Mouse (Mus musculus) inflammation-experienced regulatory T-cells (primary cell): ENCODE measurements around the gene Vma21-ps. TPM values are rescaled to one million over a fixed set of nuclear protein-coding genes. Genes with fewer than 3 reads are reported as not detected.

Experiments
- polyA plus RNA-seq, 2 experiments: library from polyadenylated mRNA; unstranded; fragments of 100-300 nt; shearing (Covaris generic); gene quantifications; one replicate each; pipeline ENCODE4 v1.2.1; 2017

Gene Vma21-ps
- not detected for polyA plus RNA-seq

GRCm38 (mm10) chr4:52497144-52497543, at the start of gene Vma21-ps:
Gene Vma21-ps (minus strand): TSS chr4:52497244.

Other genes starting within 250 kb of the Vma21-ps start
- 10 to 100 TPM; 33.8 to 36.1 TPM for gene Smc2, start 58.0 kb downstream of the Vma21-ps start, polyA plus RNA-seq
- gene Toporsl, start 99.0 kb upstream of the Vma21-ps start, polyA plus RNA-seq = not detected